Mouse (Mus musculus) CD4-positive helper T cell, adult 2 months (primary cell): ENCODE measurements at regions not wholly inside any gene's neighbourhood (a gene's known extent, or its start where the extent isn't known, plus 50 kb on each side); places are given as distances from the start of the nearest gene placed in this dataset.

Experiments
- DNase-seq: peaks from one replicate; pipeline ENCODE4 v3.0.0-alpha.2; 2012; ENCODE audit warnings: low read depth, missing footprints, low spot score

DNA sequence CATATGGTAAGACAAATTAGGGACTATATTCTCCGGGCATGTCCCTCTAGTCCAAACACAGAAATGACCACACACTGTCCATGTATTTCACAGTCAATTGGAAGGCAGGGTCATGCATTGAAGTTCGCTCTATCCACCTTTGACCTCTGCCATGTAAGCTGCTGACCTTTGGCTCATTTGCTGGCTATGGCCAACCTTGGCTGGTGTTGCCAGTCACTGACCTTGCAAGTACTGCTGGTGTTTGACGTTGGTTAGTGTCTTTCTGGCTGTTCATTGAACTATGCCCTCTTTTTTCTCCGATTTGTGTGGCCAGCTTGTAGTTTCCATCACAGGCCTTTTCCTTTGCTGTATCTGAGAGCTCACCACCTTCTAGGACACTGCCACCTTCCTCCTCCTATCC lies 97.3 kb upstream of the Cadm1 start:
- no peak for DNase-seq

DNA sequence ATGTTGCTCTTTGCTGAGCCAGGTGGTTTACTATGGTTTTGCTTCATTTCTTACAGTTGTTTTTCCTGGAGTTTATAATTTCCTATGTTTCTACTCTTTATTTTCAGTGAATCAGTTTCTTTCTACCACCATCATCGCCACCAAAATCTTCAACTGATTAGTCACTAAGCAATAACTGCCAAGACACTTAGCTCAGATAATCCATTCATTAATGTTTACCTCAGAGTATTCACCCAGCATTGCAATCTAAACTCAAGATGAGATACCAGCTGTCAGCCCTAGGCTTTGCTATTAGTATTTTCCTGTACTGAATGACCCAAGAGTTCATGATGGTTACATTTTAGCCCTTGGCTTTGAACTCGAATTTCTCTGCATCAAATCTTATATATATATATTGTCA lies 96.8 kb upstream of the Cadm1 start:
- DNase-seq = no peak

DNA sequence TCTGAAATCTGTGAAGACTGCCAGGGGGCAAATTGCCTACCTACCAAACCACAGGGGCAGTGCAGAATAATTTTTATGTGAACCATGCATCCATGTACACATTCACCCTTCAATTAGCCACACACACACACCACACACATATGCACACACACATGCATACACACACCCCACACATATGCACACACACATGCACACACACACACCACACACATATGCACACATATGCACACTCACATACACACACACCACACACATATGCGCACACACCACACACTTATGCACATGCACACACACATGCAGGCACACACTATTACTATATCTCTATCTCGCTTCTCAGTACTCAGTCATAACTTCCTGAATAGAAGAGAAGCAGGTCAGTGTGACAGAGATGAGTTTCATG lies 95.9 kb upstream of the Cadm1 start:
- no peak for DNase-seq

DNA sequence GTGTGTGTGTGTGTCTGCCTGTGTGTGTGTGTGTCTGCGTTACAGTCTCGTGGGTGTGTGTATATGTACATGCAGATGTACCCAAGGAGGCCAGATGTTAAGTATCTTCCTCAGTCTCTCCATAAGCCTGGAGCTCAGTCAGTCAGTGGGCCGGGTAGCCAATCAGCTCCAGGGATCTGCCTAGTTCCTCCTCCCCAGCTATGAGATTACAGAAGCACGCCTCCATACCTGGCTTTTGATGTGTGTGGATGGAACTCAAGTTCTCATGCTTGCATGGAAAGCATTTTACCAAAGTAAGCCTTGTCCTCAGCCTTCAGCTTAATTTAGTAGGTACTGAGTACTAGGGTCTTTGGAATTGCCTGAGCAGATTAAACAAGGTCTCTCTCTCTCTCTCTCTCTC lies 91.0 kb upstream of the Cadm1 start:
- no peak for DNase-seq

DNA sequence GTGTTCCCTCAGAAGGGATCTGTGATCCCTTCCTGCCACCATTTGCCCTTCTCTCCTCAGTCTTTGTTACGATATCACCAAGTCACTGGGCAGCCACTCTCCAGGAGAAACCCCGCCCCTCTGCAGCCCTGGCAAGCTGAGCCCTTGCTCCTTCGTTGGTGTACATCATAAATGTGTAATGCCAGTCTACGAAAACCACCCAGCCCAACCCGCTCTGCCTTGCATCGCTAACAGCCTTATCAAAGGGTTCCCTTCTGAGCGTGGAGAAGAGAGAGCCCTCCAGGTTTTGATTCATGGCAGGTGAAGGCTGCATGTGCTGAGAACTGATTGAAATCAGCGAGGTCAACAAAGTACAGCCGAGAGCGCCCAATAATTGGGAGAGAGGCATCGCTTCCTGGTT lies 90.5 kb upstream of the Cadm1 start:
- DNase-seq = no peak

DNA sequence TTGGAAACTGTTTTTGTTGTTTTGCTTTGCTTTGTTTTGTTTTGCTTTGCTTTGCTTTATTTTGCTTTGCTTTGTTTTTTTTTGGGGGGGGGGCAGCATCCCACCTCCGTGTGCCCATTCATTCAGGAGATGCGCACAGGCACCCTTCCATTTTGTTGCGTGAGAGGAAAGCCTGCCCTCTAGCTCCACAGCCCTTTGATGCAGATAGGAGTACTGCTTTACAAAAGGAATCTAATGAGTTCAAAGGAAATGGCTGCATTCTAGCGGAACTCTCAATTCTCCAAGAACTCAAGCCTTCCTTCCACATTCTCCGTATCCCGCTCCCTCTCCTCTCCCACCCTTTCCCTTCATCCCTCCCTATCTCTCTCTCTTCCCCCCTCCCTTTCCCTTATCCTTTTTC lies 89.8 kb upstream of the Cadm1 start:
- no peak for DNase-seq

DNA sequence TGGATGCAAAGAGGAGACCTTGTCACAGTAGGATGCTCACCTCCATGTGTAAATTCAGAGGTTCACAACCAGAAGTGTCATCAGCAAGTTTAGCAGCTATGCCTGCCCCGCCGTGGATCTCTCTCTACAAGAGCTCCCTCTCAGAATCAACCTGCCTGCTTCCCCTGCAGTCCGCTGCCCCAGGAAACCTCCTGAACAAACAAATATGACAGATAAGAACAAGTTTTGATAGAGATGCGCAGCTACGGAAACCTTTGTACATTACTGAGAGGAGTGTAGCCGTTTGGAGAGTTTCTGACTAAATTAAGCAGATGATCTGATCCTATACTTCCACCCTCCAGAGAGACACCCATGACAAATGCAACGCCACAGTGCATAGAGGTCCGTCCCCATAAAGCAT lies 88.8 kb upstream of the Cadm1 start:
- DNase-seq = no peak

DNA sequence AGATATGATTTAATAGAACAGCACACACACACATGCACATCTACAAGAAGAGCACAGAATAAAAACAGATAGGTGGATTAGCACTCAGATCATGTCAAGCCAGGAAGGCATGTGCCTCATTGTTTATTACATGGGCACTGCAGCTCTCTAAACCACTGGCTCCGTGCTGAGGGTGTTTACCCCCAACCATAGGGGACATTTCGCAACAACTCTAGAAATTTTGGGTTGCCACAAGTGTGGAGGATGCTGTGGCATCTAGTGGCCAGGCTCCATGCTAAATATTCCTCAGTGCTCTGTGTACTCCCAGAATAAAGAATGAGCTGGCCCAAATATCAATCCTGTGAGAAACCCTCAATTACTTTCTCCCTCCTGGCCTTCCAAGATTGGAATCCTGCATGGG lies 85.8 kb upstream of the Cadm1 start:
- DNase-seq = no peak

DNA sequence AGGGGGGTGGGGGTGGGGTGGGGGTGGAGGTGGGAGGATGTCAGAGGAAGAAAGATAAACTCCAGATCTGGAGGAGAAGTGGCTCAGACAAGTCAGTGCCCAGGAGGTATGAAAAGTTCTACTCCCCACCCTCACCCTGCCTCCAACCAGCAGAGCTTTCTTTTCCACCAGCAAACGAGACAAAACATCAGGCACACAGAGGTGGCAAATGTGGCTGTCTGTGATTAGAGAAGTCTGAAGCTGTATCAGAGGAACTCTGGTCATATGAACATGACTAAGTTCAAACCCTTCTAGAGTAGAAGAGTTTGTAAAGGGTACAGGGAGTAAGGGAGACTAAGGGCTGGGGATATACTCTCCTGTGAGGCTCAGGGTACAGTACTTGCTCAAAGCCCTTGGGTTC lies 85.2 kb upstream of the Cadm1 start:
- DNase-seq = no peak

DNA sequence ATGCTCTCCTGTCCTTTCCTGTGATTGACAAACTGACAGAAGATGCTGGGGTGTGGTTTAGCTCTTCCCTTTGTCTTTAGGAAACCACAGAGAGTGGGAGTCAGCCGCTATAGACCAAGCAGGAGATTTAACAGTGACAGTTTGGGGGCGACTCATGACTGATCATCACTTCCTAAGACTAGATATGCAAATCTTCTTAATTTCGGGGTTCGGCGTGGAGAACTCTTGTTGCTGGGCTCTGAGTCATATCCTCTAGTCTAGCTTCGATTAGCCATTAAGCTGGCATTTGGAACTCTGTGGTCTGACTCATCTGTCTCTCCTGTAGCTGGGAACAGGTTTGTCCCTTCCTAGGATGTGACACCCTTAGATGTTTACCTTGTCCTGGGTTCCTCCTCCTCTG lies 84.6 kb upstream of the Cadm1 start:
- no peak for DNase-seq

DNA sequence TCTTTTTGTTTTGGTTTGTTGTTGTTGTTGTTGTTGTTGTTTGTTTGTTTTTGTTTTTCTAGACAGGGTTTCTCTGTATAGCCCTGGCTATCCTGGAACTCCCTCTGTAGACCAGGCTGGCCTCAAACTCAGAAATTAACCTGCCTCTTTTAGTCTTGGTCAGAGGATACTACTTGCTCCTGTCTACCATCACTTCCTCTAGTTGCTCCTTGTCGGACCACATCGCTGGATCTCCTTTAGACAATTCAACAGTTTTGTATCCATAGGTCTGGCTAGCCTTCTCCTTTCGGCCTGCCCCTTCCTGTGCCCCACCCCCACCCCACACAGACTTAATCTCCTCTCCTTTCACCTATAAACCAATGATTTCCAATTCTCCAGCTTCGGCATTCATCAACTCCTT lies 77.2 kb upstream of the Cadm1 start:
- no peak for DNase-seq

DNA sequence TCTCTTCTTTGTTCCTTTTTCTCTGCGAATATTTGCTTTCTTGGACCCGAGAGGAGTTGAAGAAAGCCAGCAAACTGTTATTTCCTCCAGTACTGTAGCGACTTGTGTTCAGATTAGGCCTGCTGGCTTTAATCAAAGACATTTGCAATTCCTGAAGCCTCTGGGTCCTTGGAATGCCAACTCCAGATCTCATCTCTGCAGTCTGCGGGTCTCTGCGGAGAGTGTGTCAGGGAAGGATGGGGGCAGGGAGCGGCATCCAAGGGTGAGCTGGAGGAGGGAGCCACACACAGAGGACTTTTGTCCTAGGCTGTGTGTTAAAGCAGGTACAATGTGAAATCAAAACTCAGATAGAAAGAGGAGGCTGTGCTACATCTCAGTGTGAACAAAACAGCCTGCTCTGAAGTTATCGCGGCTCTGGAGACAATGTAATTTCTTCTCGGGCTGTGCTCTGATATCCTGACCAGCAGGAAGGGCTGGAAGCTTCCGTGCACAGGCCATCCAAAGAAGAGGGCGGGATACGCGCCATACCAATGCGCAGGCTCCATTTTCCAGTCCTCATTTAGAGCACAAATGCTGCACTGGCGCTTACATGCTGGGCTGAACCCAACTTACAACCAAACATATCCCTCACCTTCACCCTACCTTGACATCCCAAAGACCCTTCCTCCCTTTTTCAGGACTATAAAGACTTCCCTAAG lies 71.1 kb upstream of the Cadm1 start:
- no peak for DNase-seq

DNA sequence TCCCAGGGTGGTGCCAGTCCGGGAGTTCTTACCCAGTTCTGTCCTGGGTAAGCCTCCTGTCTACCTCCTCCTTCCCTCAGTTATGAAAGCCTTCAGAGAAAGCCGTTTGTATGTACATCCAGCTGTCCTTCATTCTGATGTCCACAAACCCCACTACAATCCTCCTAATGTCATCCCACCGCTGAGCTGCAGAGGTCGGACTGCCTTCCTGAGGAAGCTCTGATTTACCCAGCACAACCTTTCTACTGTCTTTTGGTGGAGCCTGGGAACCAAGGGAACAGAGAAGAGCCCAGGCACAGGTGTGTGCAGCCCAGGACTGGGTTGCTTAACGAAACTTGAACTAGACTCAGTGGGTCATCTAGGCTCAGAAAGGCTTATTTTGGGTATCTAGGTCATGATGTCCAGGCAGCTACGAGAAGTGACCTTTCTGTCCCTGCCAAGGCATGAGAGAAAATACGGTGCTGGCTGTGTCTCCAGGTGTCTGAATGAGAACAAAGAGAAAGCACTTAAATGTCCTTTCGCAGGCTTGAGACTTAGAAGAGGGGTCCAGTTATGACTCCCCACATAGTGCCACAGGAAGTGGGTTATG lies 70.4 kb upstream of the Cadm1 start:
- no peak for DNase-seq

DNA sequence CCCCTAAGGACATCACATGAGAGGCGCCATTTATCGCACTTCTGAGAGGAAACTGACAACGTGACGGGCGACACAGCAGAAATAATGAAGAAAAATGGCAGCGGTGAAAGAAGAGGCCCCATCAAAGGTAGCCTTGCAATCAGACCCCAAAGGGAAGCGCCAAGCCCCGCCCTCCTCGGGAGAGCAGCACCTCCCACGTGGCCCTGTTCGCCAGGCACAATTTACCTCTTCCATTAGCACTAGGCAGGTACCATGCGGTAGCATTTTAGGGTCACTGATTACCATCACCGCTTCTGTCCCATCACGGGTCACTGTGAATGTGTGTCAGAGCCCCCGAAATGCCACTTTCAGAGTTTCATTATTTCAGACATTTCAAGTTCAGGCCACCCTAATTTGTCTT lies 69.7 kb upstream of the Cadm1 start:
- DNase-seq = no peak

DNA sequence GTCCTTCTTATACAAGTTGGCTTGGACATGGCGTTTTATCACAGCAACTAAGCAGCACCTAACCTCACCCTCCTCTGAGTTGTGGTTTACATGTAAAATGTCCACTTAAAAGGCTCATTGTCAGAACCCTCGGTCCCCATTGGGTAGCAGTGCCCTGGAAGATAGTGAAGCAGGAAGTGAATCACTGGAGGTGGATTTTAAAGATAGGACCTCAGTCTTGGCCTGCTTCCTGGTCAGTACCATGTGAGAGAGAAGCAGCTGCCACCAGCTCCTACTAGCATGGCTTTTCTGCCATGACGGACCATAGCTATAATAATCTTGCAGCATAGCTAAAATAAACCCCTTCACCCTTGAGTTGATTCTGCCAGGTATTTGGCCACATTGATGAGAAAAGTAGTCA lies 68.1 kb upstream of the Cadm1 start:
- no peak for DNase-seq

DNA sequence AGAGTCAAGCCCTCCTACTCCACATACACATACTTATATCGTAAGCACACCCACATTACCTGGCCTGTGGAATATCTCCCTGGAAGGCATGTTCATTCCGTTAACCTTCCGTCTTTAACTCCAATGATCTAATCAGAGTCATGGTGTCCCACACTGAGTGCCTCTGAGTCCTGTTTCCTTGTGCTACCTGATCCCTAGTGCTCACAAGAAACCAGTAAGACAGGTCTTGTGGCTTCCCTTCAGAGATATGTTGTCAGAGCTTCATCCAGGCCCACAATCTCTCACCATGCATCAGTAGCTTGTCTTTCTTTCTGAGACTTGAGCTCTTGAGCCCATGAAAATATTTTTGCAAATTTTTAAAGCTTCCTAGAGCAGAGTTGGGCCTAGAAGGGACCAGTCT lies 63.2 kb upstream of the Cadm1 start:
- DNase-seq = no peak

DNA sequence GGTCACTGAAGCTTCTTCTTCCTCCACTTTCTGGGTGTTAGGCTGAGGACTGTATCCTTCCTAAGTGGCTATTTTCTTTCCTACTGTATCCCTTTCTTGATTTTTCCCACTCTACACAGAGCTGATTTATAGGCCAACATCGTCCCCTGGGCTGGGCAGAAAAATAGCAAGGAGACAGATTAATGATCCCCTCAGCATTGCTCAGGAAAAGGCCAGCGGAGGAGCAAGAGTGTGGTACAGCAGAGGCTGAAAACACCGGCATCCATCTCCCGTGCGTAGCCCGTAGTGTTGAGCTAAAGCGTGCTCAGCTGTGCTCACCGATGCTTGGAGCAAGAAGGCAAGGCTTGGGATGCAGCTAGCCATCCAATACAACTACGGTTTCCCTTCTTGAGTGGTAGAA lies 62.2 kb upstream of the Cadm1 start:
- no peak for DNase-seq

DNA sequence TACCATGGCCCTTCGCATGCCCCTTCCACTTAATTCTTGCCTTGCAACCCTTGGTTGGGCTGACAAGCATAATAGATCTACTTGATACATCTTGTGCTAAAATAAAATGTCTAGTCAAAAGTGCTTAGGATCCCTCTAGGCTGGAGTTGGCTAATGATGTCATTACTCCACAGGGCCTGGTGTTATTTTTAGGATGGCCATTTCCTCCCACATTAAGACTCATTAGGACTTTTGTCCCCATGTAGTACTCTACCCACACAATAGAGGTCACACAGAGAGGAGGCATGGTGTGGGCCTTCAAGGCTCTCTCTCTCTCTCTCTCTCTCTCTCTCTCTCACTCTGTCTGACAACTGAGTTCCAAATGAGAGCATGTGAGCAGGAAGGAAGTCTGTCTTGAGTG lies 60.4 kb upstream of the Cadm1 start:
- no peak for DNase-seq

DNA sequence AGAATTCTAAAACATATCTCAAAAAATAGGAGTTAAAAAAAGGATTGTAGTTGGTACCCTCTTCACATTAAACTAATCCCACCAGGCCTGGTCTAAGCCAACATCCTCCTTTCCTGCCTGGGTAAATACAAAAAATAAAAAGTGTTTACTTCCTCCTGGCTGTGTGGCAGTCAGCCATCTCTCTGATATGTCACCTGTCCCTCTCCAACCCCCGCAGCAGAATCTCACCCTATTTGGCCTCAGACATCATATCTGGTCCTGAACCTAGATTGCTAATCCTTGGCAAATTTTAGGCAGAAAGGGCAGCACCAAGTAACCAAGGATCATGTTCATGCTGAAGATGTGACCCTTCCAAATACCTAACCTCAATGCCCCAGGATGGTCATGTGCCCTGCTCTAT lies 59.2 kb upstream of the Cadm1 start:
- DNase-seq = no peak

DNA sequence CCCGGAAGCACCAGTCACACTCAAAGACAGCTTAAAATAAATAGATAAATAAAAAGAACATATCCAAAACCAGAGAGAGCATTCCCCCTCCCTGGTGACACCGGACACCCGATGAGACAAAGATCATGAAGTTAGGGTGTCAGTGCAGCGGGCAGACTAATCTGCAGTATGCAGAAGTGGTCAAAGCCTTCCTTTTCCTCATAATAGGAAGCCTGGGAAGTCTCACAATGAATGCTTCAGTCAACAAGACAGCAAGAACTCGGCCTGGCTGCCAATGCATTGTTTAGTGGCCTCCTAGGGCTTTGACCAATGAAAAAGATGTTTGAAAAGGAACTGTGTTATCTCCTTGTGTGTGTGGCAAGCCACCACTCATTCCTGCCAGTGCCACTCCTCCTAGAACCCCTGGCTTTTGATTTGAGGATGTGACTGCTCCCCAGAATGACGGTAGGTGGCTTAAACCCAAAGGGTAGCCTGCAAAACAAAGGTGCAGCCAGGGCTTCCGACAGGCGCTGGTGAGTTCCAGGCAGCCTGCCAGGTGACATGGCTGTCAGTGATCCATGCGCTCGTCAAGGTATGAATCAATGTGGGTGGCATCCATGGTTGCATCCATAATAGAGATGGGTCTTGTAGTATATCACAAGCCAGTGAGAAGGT lies 58.1 kb upstream of the Cadm1 start:
- DNase-seq = no peak

DNA sequence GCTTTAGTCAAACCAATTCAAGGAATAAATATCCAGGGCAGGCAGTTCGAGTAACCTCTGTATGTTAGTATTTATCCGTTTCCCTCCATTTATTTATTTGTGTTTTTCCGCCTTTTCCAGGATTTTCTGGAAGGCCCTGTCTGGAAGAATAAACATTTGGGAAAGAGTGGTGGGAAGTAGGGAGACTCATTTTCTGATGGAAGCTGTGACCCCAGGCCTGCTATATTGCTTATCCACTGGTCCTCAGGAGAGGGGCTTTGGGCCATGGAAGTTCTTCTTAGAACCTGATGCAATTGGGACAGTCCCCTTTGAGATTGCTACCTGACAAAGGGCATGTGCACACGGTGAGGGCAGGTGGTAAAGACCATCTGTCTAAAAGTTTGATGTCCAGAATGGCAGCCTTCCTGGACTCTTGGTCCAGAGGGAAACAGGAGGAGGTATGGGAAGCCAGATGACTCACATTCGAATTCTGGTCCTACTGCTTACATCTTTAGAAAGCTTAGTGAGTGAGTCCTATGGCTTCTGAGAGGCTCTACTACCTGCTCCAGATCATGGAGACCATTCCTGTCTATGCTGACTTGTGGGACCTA lies 56.1 kb upstream of the Cadm1 start:
- no peak for DNase-seq

DNA sequence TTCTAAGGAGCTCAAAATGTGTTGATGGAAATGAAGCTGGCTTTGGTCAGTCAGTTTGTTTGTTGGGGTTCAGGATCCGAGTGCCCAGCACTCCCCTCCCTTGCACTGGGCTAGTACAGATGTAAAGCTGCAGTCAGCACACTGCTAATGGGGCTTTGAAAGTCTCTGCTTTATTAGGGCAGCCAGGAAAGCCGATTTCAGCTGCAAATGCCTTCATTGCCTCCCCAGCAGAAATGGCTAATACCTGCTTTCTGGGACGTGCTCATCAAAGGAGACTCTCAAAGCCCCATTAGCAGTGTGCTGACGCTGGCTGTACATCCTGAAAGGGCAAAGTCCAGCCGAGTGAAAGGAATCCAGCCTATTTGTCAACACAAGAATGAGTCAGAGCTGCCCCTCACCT lies 55.2 kb upstream of the Cadm1 start:
- no peak for DNase-seq

DNA sequence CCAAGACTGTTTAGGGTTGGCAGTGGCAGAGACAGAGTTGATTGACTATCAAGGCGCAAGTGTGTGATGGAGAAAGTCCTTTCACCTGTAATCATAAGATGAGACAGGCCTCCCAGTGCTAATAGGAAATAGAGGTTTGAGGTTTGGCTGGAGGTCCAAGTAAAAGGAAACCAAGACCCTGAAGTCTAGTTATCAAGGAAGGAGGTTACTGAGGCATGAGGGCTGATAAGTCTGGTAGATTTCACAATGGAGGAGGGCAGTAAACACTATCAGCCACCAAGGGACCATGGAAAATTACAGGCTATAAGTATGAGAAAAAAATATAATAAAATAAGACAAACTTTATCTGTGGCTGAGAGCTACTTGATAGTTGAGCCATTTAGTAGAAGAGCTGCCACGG lies 52.1 kb upstream of the Cadm1 start:
- DNase-seq = no peak
